Mouse (Mus musculus) liver, embryonic 11.5 days (tissue): ENCODE results near the gene March10. TPM values are rescaled to one million over a fixed set of nuclear protein-coding genes. Genes with fewer than 3 reads are reported as not detected.

Source experiments
- ATAC-seq: fragments of 200-750 bp; cut with Nextera tagmentation; replicated peaks from 2 replicates; pipeline ENCODE4 v1.8.0; 2017; ENCODE audit warnings: moderate number of reproducible peaks, mild to moderate bottlenecking, moderate TSS enrichment, moderate library complexity; ENCODE audit not compliant: low FRiP score
- DNase-seq: peaks from one replicate; pipeline ENCODE4 v3.0.0-alpha.2; 2017; ENCODE audit warnings: low spot score
- H3K27ac ChIP-seq: fragments of 300-500 bp; sonication (generic); 2 replicates; pipeline ENCODE4 v1.5.1; 2014; ENCODE audit warnings: mild to moderate bottlenecking, low read depth, low read length, control low read depth
- H3K27me3 ChIP-seq: fragments of 300-500 bp; sonication (generic); replicated peaks from 2 replicates; pipeline ENCODE4 v1.6.1; 2014; ENCODE audit warnings: low read length, mixed read lengths; ENCODE audit not compliant: control insufficient read depth, insufficient read depth
- H3K36me3 ChIP-seq: fragments of 300-500 bp; sonication (generic); 2 replicates; pipeline ENCODE4 v1.6.1; 2014; ENCODE audit warnings: mild to moderate bottlenecking, low read length, moderate library complexity, mixed read lengths; ENCODE audit not compliant: control insufficient read depth, insufficient read depth
- H3K4me1 ChIP-seq: fragments of 300-500 bp; sonication (generic); replicated peaks from 2 replicates; pipeline ENCODE4 v1.6.1; 2014; ENCODE audit warnings: low read length, mixed read lengths; ENCODE audit not compliant: control insufficient read depth, insufficient read depth
- H3K4me2 ChIP-seq: fragments of 300-500 bp; sonication (generic); 2 replicates; pipeline ENCODE4 v1.6.1; 2014; ENCODE audit warnings: mild to moderate bottlenecking, control low read depth, moderate library complexity
- H3K4me3 ChIP-seq: fragments of 300-500 bp; sonication (generic); 2 replicates; pipeline ENCODE4 v1.5.1; 2014; ENCODE audit warnings: low read depth, low read length, control low read depth
- H3K9ac ChIP-seq: fragments of 300-500 bp; sonication (generic); 2 replicates; pipeline ENCODE4 v1.6.1; 2014; ENCODE audit warnings: low read depth, low read length, control low read depth
- H3K9me3 ChIP-seq: fragments of 300-500 bp; sonication (generic); 2 replicates; pipeline ENCODE4 v1.6.1; 2016; ENCODE audit warnings: low read length, inconsistent platforms, mixed read lengths; ENCODE audit not compliant: control insufficient read depth
- WGBS: fragments of 180-500 bp; shearing (Covaris S2); extraction: QIAGEN DNeasy Blood & Tissue Kit; methylation state at CpG from one replicate; pipeline ENCODE4 v1.1.7; 2014; 5-methylcytosine and 5-hydroxymethylcytosine counted together
- polyA plus RNA-seq: library from polyadenylated mRNA; unstranded; fragments of >200 nt; fragmentation: Nextera tagmentation; extraction: Ambion mirVana; gene quantifications from 2 replicates; pipeline ENCODE4 v1.2.1, GENCODE M21; 2014

March10 gene
- polyA plus RNA-seq, 1 experiment from 2014 or later = not detected

DNA sequence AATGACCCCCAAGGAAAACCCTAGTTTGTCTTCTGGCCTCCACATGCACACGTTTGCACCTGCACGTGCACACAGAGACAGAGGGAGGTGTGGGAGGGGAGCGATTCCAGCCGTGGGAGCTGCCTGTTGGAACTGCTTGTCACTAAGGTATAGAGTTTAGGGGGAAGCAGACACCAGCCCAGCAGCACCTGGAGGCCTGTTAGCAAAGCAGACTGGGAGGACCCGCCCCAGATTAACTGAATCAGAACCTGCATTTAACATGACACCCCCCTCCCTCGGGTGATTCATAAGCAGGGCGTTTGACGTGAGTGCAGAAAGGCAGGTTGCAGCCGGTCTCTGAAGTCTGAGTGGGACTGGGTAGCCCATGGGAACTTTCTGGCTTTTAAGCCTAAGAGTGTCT lies 126.6 kb downstream of the March10 start:
- Histone ChIP-seq H3K9ac (no peak overlapping the region), H3K4me3 (no peak overlapping the region), H3K9me3 (no peaks in the 10 kb centered on the region), H3K27me3 (no peaks in the 10 kb centered on the region), H3K4me2 (no peak overlapping the region), H3K36me3 (no peaks in the 10 kb centered on the region), H3K4me1 (no peaks in the 10 kb centered on the region), H3K27ac (no peak overlapping the region)
- DNase-seq (no peak), ATAC-seq (no peak)
- WGBS = 70% methylated on average over 9 of the region's 9 CpGs

- Histone ChIP-seq H3K9me3 (no peaks in the 10 kb centered on the region), H3K9ac (no peak overlapping the region), H3K4me1 (no peaks in the 10 kb centered on the region), H3K4me3 (no peak overlapping the region), H3K27me3 (no peaks in the 10 kb centered on the region), H3K36me3 (no peaks in the 10 kb centered on the region), H3K27ac (no peak overlapping the region), H3K4me2 (no peak overlapping the region)
- 89% methylated on average over 3 of the region's 3 CpGs for WGBS
- DNase-seq = no peak
- ATAC-seq = no peak
Observed at GRCm38 (mm10) chr11:105327101-105327500, 129.4 kb downstream of the March10 start.

DNA sequence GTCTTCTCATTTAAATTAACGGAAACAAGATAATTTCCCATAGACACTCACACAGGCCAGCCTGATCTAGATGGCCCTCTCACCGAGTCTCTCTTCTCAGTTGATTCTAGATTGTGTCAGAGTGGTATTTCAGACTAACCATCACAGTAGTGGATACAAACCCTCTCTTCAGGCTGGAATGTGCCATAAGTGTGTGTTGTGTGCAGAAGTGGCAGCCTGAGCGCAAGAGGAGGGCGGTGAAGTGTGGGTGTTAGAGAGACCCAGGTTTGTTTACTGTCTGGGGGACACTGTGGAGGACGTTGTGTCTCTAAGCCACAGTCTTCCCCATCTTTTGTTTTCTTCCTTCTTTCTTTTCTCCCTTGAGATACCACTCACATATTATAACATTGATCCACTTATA lies 133.0 kb downstream of the March10 start:
- no peak overlapping the region for H3K4me3 ChIP-seq
- DNase-seq (no peak), ATAC-seq (no peak)
- H3K27me3 ChIP-seq = no peaks in the 10 kb centered on the region
- H3K4me1 ChIP-seq = no peaks in the 10 kb centered on the region
- no peak overlapping the region for H3K4me2 ChIP-seq
- H3K36me3 ChIP-seq = no peaks in the 10 kb centered on the region
- no peak overlapping the region for H3K27ac ChIP-seq
- H3K9ac ChIP-seq = no peak overlapping the region
- no peaks in the 10 kb centered on the region for H3K9me3 ChIP-seq
- 81% methylated on average over 5 of the region's 5 CpGs for WGBS

GRCm38 (mm10) chr11:105321090-105321489 lies 135.4 kb downstream of the March10 start:
- no peak for DNase-seq
- Histone ChIP-seq H3K9me3 (no peaks in the 10 kb centered on the region), H3K27me3 (no peaks in the 10 kb centered on the region), H3K36me3 (no peaks in the 10 kb centered on the region), H3K4me1 (no peaks in the 10 kb centered on the region), H3K9ac (no peak overlapping the region), H3K27ac (no peak overlapping the region), H3K4me2 (no peak overlapping the region), H3K4me3 (no peak overlapping the region)
- WGBS = 42% methylated on average over 2 of the region's 2 CpGs
- ATAC-seq = no peak

GRCm38 (mm10) chr11:105317769-105318168 lies 138.8 kb downstream of the March10 start:
- H3K27ac ChIP-seq = no peak overlapping the region
- H3K36me3 ChIP-seq = no peaks in the 10 kb centered on the region
- no peak overlapping the region for H3K9ac ChIP-seq
- WGBS = 87% methylated on average over 6 of the region's 6 CpGs
- no peaks in the 10 kb centered on the region for H3K9me3 ChIP-seq
- ATAC-seq = no peak
- DNase-seq = no peak
- H3K4me1 ChIP-seq = peaks cover 13% of the 10 kb centered on the region
- no peak overlapping the region for H3K4me3 ChIP-seq
- no peak overlapping the region for H3K4me2 ChIP-seq
- H3K27me3 ChIP-seq = no peaks in the 10 kb centered on the region

- DNase-seq = no peak
- 86% methylated on average over 4 of the region's 4 CpGs for WGBS
- Histone ChIP-seq H3K36me3 (no peaks in the 10 kb centered on the region), H3K9me3 (no peaks in the 10 kb centered on the region), H3K27ac (no peak overlapping the region), H3K4me1 (peaks cover 19% of the 10 kb centered on the region), H3K9ac (no peak overlapping the region), H3K27me3 (no peaks in the 10 kb centered on the region), H3K4me3 (no peak overlapping the region), H3K4me2 (no peak overlapping the region)
- ATAC-seq = no peak
Observed at GRCm38 (mm10) chr11:105316121-105316520, 140.4 kb downstream of the March10 start.

DNA sequence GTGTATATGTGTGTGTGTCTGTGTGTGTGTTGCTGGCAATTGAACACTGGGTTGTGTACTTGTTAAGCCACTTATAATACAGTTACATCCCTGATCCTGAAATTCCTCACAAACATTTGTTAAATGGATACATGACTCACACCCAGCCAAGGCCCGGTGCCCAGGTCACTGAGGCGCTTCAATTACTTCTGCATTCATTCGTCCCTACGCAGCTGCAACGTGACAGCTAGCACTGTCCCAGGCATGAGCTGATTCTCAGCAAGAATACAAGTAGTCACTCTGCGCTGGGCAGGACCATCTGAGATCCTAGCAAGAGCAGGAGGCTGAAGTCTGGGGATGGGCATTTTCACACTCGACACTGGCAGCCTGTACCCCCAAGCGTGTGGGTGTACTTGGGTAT lies 141.2 kb downstream of the March10 start:
- Histone ChIP-seq H3K27me3 (no peaks in the 10 kb centered on the region), H3K4me3 (no peak overlapping the region), H3K36me3 (no peaks in the 10 kb centered on the region), H3K27ac (no peak overlapping the region), H3K9me3 (no peaks in the 10 kb centered on the region), H3K4me2 (no peak overlapping the region), H3K9ac (no peak overlapping the region), H3K4me1 (peaks cover 19% of the 10 kb centered on the region)
- no peak for ATAC-seq
- no peak for DNase-seq
- WGBS = 82% methylated on average over 8 of the region's 8 CpGs

GRCm38 (mm10) chr11:105313633-105314014 lies 142.9 kb downstream of the March10 start:
- no peaks in the 10 kb centered on the region for H3K36me3 ChIP-seq
- no peaks in the 10 kb centered on the region for H3K27me3 ChIP-seq
- H3K27ac ChIP-seq = no peak overlapping the region
- WGBS = 62% methylated on average over 8 of the region's 8 CpGs
- ATAC-seq = no peak
- no peaks in the 10 kb centered on the region for H3K9me3 ChIP-seq
- no peak overlapping the region for H3K4me3 ChIP-seq
- peaks cover 19% of the 10 kb centered on the region for H3K4me1 ChIP-seq
- no peak for DNase-seq
- H3K9ac ChIP-seq = no peak overlapping the region
- H3K4me2 ChIP-seq = no peak overlapping the region

DNA sequence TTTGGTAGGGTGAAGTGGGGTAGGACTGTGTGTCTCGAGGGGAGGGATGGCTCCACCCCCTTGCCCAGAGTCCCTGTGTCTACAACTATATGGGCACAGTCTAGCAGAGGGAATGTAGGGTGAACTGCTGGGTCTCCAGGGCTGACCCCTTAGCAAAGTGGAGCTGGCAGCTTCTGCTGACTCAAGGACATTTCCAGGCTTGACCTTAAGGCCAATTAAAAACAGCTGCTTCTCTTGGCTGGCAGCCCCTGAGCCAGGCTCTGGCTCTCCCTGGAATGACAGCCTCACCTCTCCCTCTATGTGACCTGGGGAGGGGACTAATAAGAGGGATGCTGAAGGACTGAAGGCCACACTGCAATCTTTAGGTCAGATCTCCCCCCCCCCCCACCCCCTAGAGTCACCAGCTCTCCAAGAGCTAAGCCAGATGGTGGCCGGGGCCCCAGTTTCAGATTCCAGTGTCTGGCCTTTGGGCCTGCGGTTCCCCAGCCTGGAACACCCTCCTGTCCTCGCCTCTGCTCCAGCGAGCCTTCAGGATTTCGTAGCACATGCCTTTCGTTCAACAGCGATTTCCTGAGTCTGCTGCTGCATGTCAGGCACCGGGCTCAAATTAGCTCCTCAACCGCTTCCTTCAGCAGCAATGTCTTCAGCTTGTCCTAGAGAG lies 143.4 kb downstream of the March10 start:
- Histone ChIP-seq H3K27ac (no peak overlapping the region), H3K27me3 (no peaks in the 10 kb centered on the region), H3K36me3 (no peaks in the 10 kb centered on the region), H3K4me1 (peaks cover 19% of the 10 kb centered on the region), H3K4me3 (no peak overlapping the region), H3K9ac (no peak overlapping the region), H3K9me3 (no peaks in the 10 kb centered on the region), H3K4me2 (no peak overlapping the region)
- WGBS = 37% methylated on average over 10 of the region's 10 CpGs
- DNase-seq (no peak), ATAC-seq (no peak; the same call in 1 of the 2 replicates)
